Mouse (Mus musculus): ENCODE data around the gene Polr2b.
A peak's percentile ranks its signal among the peaks of the same experiment; 100 is the strongest.

The Polr2b gene

DNA sequence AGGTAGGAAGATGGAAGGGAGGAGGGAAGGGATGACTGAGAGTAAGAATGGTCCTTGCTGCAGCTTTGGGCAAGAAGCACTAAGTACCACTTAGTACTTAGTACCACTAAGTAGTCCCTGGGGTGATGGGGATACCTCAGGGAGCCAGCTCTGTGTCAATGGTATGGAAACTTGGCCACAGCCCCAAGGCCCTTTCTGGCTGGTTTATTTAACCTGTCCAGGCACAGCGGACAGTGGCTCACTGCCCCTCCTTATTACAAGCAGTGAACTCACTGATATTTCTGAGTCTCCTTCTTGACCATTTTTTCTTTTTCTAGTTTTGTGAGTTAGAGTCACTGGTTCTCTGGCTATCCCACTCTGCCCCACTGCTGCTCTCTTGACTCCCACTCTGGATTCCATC lies 57.2 kb downstream of the Polr2b start:
- DNase-seq: no peak

DNA sequence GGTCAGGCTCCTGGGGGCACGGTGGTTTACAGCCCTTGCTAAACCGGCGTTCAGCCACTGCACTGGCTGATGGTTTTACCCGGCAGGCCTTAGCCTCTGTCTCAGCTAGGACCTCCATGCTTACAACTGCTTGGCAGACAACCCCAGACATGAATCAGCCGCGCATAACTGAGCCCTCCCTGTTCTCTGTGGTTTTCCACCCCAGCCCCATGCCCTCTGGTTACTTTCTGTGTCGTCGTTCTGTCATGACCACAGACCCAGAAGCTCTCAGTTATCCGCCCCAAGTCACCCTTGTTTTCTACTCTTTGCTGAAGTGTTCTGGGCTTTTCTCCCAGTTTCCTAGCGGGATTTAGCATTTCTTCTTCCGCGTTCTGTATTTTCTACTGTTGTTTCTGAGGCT lies 57.7 kb downstream of the Polr2b start:
- DNase-seq: no peak

DNA sequence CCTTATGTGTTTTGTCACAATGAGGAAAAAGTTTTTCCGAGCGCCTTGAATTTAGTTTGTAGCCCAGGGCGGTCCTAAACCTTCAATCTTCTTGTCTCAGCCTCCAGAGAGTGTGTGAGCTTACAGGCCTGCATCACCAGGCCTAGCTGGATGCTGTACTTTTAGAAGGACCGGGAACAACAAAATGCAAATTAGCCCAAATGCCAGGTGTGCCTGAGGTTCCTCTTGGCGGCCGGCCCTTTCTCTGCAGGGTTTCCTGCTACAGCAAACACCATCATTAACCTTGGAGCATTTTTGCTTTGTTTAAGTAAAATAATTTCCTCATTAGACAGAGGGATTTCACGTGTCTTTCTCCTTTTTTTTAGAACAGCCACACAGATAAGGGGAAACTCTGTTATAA lies 58.2 kb downstream of the Polr2b start:
- no peak for DNase-seq

DNA sequence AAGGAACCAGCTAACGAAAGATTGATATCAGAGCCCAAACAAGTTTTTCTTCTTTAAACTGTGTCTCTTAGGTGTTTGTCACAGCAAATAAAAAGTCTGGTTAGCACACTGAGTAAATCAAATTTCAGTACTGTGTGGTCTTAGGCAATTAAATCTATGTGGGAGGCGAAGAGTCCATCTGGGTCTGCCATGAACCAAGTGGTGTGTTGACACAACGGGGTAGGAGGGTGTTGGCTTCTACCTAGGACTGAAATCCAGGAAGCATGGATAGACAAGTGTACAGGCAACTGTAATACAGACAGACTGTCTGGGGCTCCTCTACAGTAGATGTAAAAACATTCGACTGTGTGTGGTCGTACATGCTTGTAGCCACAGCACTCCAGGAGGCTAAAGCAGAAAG lies 59.4 kb downstream of the Polr2b start:
- DNase-seq: no peak

DNA sequence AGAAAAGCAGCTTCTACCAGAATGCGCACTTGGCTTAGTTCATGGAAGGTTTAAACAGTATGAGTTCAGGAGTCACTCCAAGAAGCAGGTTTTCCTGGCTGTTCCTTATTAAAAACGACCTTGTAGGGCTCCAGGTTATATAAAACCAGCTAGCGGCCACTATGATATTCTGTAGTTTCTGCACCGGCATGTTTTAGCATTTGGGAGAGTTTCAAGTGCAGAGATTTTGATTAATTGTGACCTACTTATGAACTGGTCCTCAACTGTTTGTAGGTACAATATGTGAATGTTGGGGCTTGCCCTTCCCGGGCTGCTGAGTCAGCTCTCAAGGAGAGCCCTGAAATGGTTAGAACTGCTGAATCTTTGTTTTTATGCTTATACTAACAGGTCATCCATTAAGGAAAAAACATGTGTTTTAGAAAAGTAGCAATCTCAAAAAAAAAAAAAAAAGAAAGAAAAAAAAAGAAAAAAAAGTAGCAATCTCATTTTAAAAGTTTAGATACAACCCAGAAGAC lies 60.5 kb downstream of the Polr2b start:
- no peak for DNase-seq

DNA sequence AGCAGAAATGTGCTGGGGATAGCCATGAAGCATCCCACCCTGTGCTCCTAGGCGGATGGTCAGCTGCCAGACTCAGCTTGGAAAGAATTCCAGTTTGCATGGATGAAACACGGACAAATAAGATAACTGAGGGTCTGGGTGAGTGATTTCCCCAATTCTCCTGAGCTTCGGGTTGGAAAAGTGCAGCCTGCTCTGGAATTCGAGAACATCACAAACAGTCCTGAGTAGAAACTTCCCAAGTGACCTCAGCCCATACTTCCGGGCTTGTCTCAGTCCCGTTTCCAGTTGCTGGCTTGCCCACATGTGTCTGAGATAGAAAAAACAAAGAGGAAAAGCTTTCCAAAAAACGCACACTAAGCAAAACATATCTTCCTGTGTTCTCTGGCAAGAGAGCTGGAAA lies 62.3 kb downstream of the Polr2b start:
- DNase-seq: no peak

DNA sequence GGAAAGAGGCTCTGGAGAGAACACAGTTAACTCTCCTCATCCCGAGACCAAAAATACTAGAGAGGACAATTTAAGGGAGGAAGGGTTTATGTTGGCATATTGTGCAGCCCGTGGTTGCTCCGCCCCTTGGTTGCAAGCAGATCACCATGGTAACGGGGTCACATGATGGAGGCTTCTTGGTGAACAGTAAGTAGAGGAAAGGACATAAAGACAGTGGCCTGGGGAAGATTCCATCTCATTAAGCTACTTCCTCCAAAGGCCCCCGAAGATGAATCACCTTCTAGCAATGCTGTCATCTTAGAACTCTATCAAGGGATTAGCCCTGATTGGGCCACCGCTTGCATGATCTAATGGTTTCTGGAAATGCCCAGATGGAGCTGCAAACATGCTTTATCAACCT lies 62.8 kb downstream of the Polr2b start:
- no peak for DNase-seq

DNA sequence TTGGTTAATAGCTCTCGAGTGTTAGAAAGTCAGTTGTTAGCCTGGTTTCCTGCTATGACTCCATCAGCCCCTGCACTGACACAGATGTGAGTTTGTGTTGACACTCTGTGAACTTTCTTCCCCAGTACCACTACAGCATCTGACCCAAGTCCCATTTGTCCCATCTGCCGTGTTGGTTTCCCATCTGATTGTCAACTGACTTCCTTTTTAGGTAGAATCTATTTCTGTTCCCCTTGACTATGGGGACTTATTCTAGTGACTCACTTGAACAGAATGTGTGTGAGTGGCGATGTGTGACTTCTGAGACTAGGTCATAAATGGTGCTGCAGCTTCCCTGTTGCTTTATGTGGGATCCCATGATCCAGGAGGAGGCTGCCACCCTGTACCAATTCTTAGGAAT lies 65.0 kb downstream of the Polr2b start:
- no peak for DNase-seq

DNA sequence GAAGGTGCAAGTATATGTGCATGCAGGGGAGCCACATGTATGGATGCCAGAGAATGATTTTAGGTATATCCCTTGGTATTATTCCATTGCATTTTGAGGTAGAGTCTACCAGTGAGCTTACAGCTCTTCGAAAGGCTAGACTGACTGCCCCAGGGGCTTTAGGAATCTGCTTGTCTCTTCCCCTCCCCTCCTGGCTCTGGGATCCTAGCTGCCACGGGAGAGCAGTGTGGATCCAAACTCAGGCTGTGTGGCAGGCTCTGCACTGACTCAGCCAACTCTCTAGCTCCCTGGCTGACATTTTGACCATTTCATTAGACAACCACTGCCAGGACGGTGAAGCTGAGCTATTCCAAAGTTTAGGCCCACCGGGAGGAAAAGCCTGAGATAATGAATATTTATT lies 65.6 kb downstream of the Polr2b start:
- DNase-seq: no peak

DNA sequence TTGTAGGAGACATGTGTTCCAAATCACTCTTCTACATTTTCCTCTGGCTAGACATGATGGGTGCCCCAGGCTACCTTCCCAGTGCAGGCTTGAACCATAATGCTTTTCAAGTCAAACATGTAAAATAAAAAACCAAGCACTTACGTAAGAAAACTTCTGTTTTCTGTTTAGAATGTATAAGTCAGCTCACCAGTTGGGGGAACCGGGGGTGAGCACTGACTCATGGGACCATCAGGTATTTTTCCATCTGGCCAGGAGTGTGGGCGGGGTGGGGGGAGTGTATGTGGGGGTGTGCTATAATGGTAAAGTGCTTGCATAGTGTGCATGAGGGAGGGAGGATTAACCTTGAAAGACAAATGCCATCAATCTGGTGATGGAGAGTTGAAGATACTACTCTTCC lies 68.1 kb downstream of the Polr2b start:
- DNase-seq: no peak

DNA sequence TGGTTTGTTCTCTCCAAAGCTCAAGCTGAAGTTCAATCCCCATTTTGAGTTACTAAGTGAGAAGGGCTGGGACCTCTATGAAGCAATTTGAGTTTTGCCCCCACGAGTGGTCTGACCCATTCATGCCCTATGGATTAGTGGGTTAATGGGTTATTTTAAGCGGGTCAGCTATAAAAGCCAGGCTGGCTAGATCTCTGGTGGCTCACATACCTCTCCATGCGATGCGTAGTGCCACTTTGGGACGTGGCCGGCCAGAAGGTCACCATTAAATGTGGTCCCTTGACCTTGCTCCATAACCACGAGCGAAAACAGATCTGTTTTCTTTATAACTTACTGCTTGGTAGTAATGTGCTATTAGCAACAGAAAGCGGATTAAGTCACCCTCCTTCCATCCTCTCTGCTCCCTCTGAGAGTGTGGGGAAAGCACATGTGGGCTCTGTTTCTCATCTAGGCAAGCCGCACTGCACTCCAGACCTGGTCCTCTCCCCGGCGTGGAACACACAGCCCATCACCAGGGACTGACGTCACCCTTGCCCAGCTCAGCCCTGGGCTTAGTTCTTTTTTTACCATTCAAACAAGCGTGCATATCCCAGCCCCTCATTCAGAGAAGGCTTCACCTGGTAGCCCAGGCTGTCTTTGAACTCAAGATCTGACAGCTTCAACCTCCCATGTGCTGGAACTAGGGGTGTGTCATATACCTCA lies 69.6 kb downstream of the Polr2b start:
- DNase-seq: no peak

DNA sequence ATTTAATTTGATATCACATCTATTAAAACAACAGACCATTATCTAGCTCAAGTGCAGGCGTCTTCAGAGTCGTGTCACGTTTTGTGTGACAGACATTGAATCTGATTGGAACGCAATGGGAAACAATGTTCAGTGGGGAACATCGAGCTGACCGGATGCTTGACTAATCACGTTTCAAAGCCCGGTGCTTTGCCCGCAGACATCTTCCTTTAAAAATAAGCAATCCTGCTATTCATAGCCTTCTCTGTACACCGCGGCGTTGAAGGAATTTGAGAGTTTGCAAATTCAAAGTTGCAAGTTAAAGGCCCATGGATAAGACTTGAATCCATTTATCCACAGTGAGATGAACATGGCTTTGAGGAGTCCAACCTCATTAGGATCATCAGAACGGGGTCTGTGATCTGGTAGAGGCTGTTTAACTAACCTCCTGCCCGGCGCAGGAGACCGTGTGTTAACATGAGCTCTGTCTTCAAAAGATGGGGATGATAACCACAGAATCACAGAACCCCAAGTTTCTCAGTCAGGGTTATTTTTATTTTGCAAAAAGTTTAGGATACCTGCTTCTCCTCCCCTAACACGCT lies 70.5 kb downstream of the Polr2b start:
- DNase-seq: no peak

DNA sequence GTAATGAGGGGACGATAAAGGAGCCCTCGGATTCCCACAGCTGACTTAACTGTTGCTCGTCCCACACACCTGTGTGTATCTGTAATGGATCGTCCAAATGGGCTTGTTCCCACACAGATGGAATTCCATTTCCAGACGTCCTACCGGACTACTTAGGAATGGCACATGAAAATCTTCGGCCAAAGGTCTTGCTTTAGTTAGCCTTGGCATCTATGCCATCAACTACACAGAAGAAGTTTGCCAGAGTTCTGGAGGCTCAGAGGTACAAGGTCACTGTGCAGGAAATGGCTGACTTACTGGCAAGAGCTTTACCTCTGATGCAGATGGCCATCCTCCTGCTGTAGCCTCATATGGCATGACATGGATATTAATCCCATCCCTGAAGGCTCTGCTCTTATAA lies 71.3 kb downstream of the Polr2b start:
- DNase-seq: peak; percentile 46

DNA sequence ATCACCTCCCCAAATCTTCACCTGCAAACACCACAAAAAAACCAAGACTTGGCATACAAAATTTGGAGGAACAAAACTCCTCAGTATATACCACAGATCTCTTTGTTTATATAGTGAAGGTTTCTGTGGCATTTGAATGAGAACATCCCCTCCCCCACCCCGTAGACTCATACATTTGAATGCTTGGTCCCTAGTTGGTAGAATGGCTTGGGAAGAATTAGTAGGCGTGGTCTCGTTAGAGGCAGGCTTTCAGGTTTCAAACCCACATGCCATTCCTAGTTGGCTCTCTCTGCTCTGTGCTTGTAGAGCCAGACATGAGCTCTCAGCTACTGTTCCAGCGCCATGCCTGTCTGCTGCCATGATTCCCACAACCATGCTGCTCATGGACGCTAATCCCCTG lies 71.7 kb downstream of the Polr2b start:
- DNase-seq: no peak

DNA sequence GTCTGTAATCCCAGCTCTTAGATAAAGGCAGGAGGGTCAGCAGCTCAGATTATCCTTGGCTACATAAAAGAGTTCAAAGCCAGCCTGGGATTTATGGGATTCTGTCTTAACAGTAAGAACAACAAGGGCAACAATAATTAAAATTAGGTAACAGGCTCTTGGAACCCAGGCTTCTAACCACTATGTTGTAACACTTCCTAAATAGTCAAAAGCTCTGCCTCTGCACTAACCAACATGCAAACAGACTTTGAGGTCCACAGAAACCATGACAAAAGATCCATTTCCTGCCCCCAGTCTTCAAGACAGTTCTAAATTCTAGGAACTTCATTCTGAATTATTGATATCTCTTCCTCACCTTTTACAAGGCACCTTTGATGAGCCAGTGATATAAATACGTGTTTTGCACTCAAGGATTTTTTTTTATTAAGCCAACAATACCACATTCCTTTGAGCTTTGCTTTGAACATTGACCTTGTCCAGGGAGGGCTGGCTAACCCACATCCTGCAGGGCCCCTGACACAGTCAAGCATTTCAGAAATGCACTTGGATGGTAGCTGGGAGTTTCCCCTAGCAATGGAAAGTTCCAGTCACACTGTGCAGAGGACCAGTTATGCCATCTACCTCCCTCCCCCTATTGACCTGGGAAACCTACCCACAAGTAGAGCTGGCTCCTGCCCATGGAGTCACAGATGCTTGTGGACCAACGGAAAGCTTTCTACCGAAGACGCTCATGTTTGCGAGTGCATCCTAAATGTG lies 74.0 kb downstream of the Polr2b start:
- DNase-seq: peak; percentile 91

DNA sequence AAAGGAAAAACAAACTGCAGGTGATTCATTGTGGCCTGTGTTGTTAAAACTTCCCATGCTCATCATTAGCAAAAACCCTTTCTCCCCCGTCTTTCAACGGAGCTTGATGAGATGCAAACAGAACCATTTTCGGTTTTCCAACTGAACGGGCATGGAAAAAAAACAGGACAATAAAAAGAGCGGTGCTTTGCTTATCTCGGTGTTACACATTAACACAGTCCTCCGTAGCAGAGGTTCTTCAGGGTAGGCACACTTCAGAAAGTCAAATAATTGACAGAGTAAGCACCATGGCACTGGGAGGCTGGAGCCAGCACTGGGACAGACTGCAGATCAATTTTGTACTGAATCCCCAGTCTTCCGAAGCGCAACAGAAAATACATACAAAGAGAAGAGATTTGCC lies 74.8 kb downstream of the Polr2b start:
- DNase-seq: peak; percentile 76

DNA sequence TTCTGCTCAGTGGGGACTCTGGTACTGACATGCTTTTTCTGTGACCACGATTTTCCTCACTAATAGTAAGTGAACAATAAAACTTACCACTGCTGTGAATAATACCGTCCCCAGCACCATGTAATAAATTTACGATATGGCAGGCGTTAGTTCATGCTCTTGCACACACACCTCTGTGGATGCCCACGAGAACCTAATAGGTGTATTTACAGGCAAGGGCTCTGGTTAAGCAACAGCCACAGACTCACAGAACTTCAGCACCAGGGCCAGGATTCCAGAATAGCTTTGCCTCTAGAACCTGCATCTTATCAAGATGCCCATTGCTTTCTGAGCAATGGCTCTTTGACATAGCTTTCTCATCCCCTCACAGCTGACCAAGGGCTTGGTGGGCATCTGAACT lies 75.3 kb downstream of the Polr2b start:
- no peak for DNase-seq

DNA sequence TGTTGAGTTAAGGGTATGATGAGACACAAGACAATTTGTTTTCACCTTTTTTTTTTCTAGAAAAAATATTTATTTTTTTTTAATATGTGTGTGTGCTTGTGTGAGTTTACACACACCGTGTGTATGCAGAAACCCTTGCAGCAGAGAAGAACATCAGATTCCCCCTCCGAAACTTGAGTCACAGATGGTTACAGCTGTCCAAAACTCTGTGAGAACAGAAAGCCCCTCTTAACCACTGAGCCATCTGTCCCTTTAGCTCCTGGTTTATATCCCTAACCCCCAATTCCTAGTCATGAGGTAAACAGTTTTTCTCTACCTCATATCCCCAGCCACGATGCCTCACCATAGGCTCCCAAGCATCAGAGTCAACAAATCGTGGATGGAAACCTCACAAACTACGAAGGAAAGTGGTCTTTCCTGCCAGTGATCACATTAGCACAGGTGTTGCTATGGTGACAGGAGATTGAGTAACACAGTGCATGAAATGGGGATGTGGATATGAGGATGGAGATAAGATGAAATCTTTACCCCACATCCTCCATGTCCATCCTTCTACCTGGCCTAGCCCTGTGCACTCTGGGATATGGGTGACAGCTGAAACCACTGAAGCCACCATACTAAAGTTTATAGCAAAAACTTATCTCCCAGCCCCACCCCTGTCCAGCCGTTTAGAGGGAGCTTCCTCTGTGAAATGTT lies 76.1 kb downstream of the Polr2b start:
- no peak for DNase-seq

DNA sequence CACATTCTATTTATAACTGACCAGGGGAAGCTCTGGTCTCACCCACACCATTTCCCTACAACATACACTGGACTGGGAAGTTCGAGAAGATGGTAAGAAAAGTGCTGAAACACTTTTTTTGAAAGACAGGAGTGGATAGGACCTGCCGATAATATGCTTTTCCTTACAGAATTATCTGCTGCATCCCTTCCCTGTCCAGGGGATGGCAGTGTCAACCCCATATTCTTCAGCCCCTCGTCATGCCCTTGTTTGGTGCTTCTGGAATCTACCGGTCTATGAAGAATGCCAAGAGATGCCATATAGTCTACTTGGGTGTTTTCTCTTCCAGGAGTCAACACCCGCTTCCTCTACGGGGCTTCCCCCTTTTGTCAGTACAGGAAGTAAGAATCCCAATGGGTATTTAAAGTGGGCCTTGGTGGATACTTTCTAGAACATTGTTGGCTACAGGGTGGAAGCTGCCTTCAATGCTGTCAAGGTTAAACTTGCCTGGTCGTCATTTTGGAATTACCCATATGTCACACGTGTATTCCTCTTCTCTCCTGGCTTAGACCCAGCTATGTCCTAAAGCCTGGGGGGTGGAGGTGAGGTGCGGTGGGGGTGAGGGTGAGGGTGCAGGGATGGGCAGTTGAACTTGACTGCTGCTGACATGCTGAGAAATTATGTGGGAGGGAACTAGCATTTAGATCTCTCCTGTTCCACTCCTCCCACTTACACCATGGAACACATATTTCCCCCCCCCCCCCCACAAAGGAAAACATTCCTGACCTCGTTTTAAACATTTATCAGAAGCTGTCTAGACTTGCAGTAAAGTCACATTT lies 76.9 kb downstream of the Polr2b start:
- no peak for DNase-seq

DNA sequence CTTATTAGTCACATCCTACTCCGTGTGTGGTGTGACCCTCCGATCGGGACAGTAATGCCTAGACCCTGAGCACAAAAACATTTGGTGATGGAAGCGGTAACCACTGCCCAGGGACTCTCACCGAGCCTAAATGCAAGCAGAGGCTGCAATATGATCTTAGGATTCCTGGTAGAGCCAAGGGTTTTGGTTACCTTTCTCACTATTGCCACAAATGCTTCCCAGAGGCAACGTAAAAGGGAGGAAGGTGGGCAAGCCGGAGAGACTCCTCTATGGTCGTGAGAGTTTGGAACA lies 77.4 kb downstream of the Polr2b start:
- DNase-seq: no peak

DNA sequence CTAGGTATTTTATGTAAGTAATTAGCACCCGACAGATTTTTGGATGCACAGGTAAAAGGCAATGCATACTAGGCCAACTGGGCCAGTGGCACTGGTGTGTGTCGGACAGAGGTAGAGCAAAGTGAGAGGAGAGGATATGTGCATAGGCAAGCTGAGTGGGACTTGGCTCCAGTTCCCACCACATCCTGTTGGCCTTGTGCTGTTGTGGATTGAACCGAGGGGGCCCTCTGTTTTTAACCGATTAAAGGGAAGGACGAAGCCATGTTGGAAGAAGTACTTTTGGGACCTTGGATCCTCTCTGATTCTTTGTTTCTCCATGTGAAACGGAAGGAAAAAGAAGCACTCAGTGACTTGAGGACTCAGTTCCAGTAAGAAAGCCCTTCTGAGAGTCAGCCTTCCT lies 78.4 kb downstream of the Polr2b start:
- DNase-seq: no peak

DNA sequence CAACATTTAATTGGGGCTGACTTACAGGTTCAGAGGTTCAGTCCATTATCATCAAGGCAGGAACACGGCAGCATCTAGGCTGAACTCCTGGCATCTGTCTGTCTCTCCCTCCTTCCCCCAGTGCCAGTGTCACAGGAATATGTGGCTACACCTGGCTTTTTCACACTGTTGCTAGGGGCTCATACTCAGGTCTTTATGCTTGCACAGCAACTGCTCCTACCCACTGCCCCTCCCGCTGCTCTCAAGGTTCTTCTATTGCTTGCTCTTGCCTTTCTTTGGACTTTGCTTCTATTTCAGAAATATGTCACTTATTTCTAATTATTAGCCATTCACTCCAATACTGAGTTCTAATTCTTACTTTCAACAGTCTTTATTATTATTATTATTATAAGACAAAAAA lies 80.3 kb downstream of the Polr2b start:
- no peak for DNase-seq

DNA sequence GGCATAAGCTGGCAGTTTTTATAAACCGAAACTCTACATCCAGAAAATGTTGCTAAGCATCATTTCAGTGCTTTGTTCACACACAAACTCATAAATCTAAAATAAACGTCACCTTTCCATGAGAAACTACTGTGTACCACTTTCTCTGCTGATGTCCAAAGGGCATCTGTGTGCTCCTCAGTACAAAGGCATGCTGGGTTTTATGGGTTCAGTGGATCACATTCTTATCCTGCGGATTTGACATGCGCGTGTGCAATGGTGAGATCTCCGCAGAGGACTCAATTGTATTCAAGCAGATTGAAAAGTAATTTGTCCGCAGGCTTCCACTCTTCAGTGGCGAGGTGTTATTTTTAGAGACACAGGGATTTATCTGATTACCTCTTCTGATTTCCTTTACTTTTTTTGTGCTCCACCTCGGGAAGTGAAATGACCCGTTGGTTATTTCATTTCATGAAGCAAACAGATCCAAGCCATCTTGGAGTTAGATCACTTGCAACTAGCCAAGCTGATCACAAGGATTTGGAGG lies 83.2 kb downstream of the Polr2b start:
- no peak for DNase-seq

Measured in kidney, adult 11 months (tissue).